ENCODE assay signal across 8 mouse cellular contexts in genomic region chr19:8723574-8724346, GRCm38 (mm10). TPM values are rescaled to one million over a fixed set of nuclear protein-coding genes. Genes with fewer than 3 reads are reported as not detected.
A peak's percentile ranks its signal among the peaks of the same experiment; 100 is the strongest.
DNase-seq lines count a peak whose midpoint lies in the region; ATAC-seq and TF ChIP-seq lines count a peak whose summit lies in the region.

No protein-coding gene starts in this region.

- TF ChIP-seq CTCF in ES-Bruce4 (IDR thresholded peaks at IDR 0.05; ENCODE audit: low read depth, low read length) = no peak

- no peak for ATAC-seq in heart, embryonic 12.5 days (ENCODE audit: insufficient number of reproducible peaks, low FRiP score)
- no peak for ATAC-seq in neural tube, embryonic 11.5 days (ENCODE audit: insufficient read depth, low FRiP score, low TSS enrichment)

- peak overlapping the region; percentile 83 for H3K4me2 ChIP-seq in heart, embryonic 12.5 days
- H3K4me2 ChIP-seq in neural tube, embryonic 11.5 days (ENCODE audit: low read depth) = peak overlapping the region; percentile 82

- DNase-seq in heart, adult 18-20 months = no peak
- peak; percentile 52 for DNase-seq in limb, embryonic 10.5 days (ENCODE audit: low spot score)
- DNase-seq in neural tube, embryonic 11.5 days (ENCODE audit: low spot score) = peak; percentile 26
- no peak for DNase-seq in ovary, postnatal 36 days (ENCODE audit: low spot score)
- DNase-seq in spleen, adult 18-20 months = no peak

- WGBS in heart, embryonic 12.5 days = under 1% methylated on average over 20 of the region's 20 CpGs
- WGBS in limb, embryonic 10.5 days = under 1% methylated on average over 20 of the region's 20 CpGs
- WGBS in neural tube, embryonic 11.5 days = under 1% methylated on average over 20 of the region's 20 CpGs

- no peaks in the 10 kb centered on the region for H3K27me3 ChIP-seq in heart, embryonic 12.5 days (replicated peaks)
- H3K27me3 ChIP-seq in ES-Bruce4 (ENCODE audit: control insufficient read depth, insufficient read depth, low read length, poor library complexity, severe bottlenecking) = no peaks in the 10 kb centered on the region
- H3K27me3 ChIP-seq in erythroblast, embryonic 14.5 days (ENCODE audit: control insufficient read depth) = no peaks in the 10 kb centered on the region
- no peaks in the 10 kb centered on the region for H3K27me3 ChIP-seq in limb, embryonic 10.5 days (ENCODE audit: low read depth, poor library complexity, severe bottlenecking)
- H3K27me3 ChIP-seq in neural tube, embryonic 11.5 days (ENCODE audit: control insufficient read depth, insufficient read depth, low read length) = no peaks in the 10 kb centered on the region

- peaks cover 23% of the 10 kb centered on the region for H3K4me1 ChIP-seq in heart, embryonic 12.5 days (replicated peaks)
- H3K4me1 ChIP-seq in ES-Bruce4 (ENCODE audit: control insufficient read depth, insufficient read depth, low read length) = no peaks in the 10 kb centered on the region
- peaks cover 67% of the 10 kb centered on the region for H3K4me1 ChIP-seq in erythroblast, embryonic 14.5 days (ENCODE audit: control insufficient read depth)
- peaks cover 14% of the 10 kb centered on the region for H3K4me1 ChIP-seq in limb, embryonic 10.5 days
- H3K4me1 ChIP-seq in neural tube, embryonic 11.5 days (ENCODE audit: control insufficient read depth, insufficient read depth, low read length) = peaks cover 19% of the 10 kb centered on the region

- no peak for TF ChIP-seq EP300 in ES-Bruce4 (IDR thresholded peaks at IDR 0.05; ENCODE audit: insufficient read depth, low read depth, low read length)

- peak overlapping the region; percentile 89 for H3K4me3 ChIP-seq in heart, embryonic 12.5 days
- H3K4me3 ChIP-seq in ES-Bruce4 (ENCODE audit: low read depth, low read length) = peak overlapping the region; percentile 96
- H3K4me3 ChIP-seq in erythroblast, embryonic 14.5 days (replicated peaks) = peak overlapping the region; percentile 80
- peak overlapping the region; percentile 68 for H3K4me3 ChIP-seq in limb, embryonic 10.5 days
- peak overlapping the region; percentile 88 for H3K4me3 ChIP-seq in neural tube, embryonic 11.5 days (ENCODE audit: low read depth, low read length)

- H3K27ac ChIP-seq in heart, embryonic 12.5 days (ENCODE audit: poor library complexity, severe bottlenecking) = peak overlapping the region; percentile 92
- H3K27ac ChIP-seq in ES-Bruce4 (ENCODE audit: insufficient read depth, low read length) = peak overlapping the region; percentile 94
- peak overlapping the region; percentile 93 for H3K27ac ChIP-seq in limb, embryonic 10.5 days
- peak overlapping the region; percentile 65 for H3K27ac ChIP-seq in neural tube, embryonic 11.5 days (ENCODE audit: low read depth, low read length)

- H3K9ac ChIP-seq in heart, embryonic 12.5 days = peak overlapping the region; percentile 99
- peak overlapping the region; percentile 100 for H3K9ac ChIP-seq in ES-Bruce4 (ENCODE audit: low read depth, poor library complexity, severe bottlenecking)
- peak overlapping the region; percentile 96 for H3K9ac ChIP-seq in neural tube, embryonic 11.5 days (ENCODE audit: low read length)

- peaks cover 27% of the 10 kb centered on the region for H3K36me3 ChIP-seq in heart, embryonic 12.5 days
- H3K36me3 ChIP-seq in ES-Bruce4 (ENCODE audit: control insufficient read depth, insufficient read depth, low read length, poor library complexity, severe bottlenecking) = peaks cover 36% of the 10 kb centered on the region
- H3K36me3 ChIP-seq in erythroblast, embryonic 14.5 days (ENCODE audit: control insufficient read depth) = peaks cover 47% of the 10 kb centered on the region
- H3K36me3 ChIP-seq in limb, embryonic 10.5 days = peaks cover 28% of the 10 kb centered on the region
- H3K36me3 ChIP-seq in neural tube, embryonic 11.5 days (ENCODE audit: control insufficient read depth, insufficient read depth, low read length) = peaks cover 6% of the 10 kb centered on the region

- no peaks in the 10 kb centered on the region for H3K9me3 ChIP-seq in heart, embryonic 12.5 days (replicated peaks)
- H3K9me3 ChIP-seq in ES-Bruce4 (replicated peaks; ENCODE audit: control insufficient read depth, insufficient read depth, low read length, poor library complexity, severe bottlenecking) = no peaks in the 10 kb centered on the region
- H3K9me3 ChIP-seq in erythroblast, embryonic 14.5 days (ENCODE audit: control insufficient read depth, low read length) = no peaks in the 10 kb centered on the region
- no peaks in the 10 kb centered on the region for H3K9me3 ChIP-seq in limb, embryonic 10.5 days (replicated peaks)
- H3K9me3 ChIP-seq in neural tube, embryonic 11.5 days (ENCODE audit: control insufficient read depth, low read length) = no peaks in the 10 kb centered on the region

- TF ChIP-seq POLR2A in ES-Bruce4 (IDR thresholded peaks at IDR 0.05; ENCODE audit: insufficient read depth, low read length) = no peak

RNA-seq across cellular contexts. Expression of gene Slc3a2, which starts 0.6 kb away (rescaled TPM):
- 87.6 and 88.9 TPM in 2 replicates for polyA plus RNA-seq in heart, embryonic 12.5 days (2016; fragmentation: Nextera tagmentation; extraction: Ambion mirVana)
- 10 to 100 TPM; 42.4 to 48.1 TPM for total RNA-seq in heart, adult 18-20 months (2021)
- 170 TPM in 2 replicates for polyA plus RNA-seq in ES-Bruce4 (2011; ENCODE audit: insufficient read depth, insufficient read length, low read depth, missing spikeins)
- polyA plus RNA-seq in erythroblast, embryonic 14.5 days (2012) = 33.5 and 37.4 TPM in 2 replicates
- 119 and 128 TPM in 2 replicates for polyA plus RNA-seq in limb, embryonic 10.5 days (2016; fragmentation: Nextera tagmentation; extraction: Ambion mirVana)
- 132 and 135 TPM in 2 replicates for polyA plus RNA-seq in neural tube, embryonic 11.5 days (2014; fragmentation: Nextera tagmentation; extraction: Ambion mirVana)

RNA-seq across cellular contexts. Expression of gene Wdr74, which starts 11.9 kb away (rescaled TPM):
- 48.9 and 52.9 TPM in 2 replicates for polyA plus RNA-seq in heart, embryonic 12.5 days (2016; fragmentation: Nextera tagmentation; extraction: Ambion mirVana)
- 10 to 100 TPM; 18.8 to 22.3 TPM for total RNA-seq in heart, adult 18-20 months (2021)
- 81.1 and 97.0 TPM in 2 replicates for polyA plus RNA-seq in ES-Bruce4 (2011; ENCODE audit: insufficient read depth, insufficient read length, low read depth, missing spikeins)
- polyA plus RNA-seq in erythroblast, embryonic 14.5 days (2012) = 1.7 and 2.5 TPM in 2 replicates
- 121 and 145 TPM in 2 replicates for polyA plus RNA-seq in limb, embryonic 10.5 days (2016; fragmentation: Nextera tagmentation; extraction: Ambion mirVana)
- 87.8 and 92.8 TPM in 2 replicates for polyA plus RNA-seq in neural tube, embryonic 11.5 days (2014; fragmentation: Nextera tagmentation; extraction: Ambion mirVana)

RNA-seq across cellular contexts. Expression of gene 1700092M07Rik, which starts 16.8 kb away (rescaled TPM):
- 1.8 and 2.8 TPM in 2 replicates for polyA plus RNA-seq in heart, embryonic 12.5 days (2016; fragmentation: Nextera tagmentation; extraction: Ambion mirVana)
- total RNA-seq in heart, adult 18-20 months (2021) = under 1 TPM in 1 of 2 experiments, not detected in 1; 0.72 TPM
- 2.2 TPM in 1 of 2 replicates, not detected in the other for polyA plus RNA-seq in ES-Bruce4 (2011; ENCODE audit: insufficient read depth, insufficient read length, low read depth, missing spikeins)
- not detected in 2 replicates for polyA plus RNA-seq in erythroblast, embryonic 14.5 days (2012)
- polyA plus RNA-seq in limb, embryonic 10.5 days (2016; fragmentation: Nextera tagmentation; extraction: Ambion mirVana) = 2.8 and 3.1 TPM in 2 replicates
- 1.4 and 2.1 TPM in 2 replicates for polyA plus RNA-seq in neural tube, embryonic 11.5 days (2014; fragmentation: Nextera tagmentation; extraction: Ambion mirVana)

RNA-seq across cellular contexts. Expression of gene Stx5a, which starts 17.5 kb away (rescaled TPM):
- 86.1 and 88.1 TPM in 2 replicates for polyA plus RNA-seq in heart, embryonic 12.5 days (2016; fragmentation: Nextera tagmentation; extraction: Ambion mirVana)
- 10 to 100 TPM; 21.3 to 27.1 TPM for total RNA-seq in heart, adult 18-20 months (2021)
- 45.6 and 47.1 TPM in 2 replicates for polyA plus RNA-seq in ES-Bruce4 (2011; ENCODE audit: insufficient read depth, insufficient read length, low read depth, missing spikeins)
- 3.3 and 3.6 TPM in 2 replicates for polyA plus RNA-seq in erythroblast, embryonic 14.5 days (2012)
- polyA plus RNA-seq in limb, embryonic 10.5 days (2016; fragmentation: Nextera tagmentation; extraction: Ambion mirVana) = 99.3 and 134 TPM in 2 replicates
- 97.6 and 103 TPM in 2 replicates for polyA plus RNA-seq in neural tube, embryonic 11.5 days (2014; fragmentation: Nextera tagmentation; extraction: Ambion mirVana)

RNA-seq across cellular contexts. Expression of gene Nxf1, which starts 33.1 kb away (rescaled TPM):
- 135 and 149 TPM in 2 replicates for polyA plus RNA-seq in heart, embryonic 12.5 days (2016; fragmentation: Nextera tagmentation; extraction: Ambion mirVana)
- total RNA-seq in heart, adult 18-20 months (2021) = 10 to 100 TPM; 31.6 to 35.6 TPM
- polyA plus RNA-seq in ES-Bruce4 (2011; ENCODE audit: insufficient read depth, insufficient read length, low read depth, missing spikeins) = 122 and 200 TPM in 2 replicates
- polyA plus RNA-seq in erythroblast, embryonic 14.5 days (2012) = 2.9 and 3.0 TPM in 2 replicates
- polyA plus RNA-seq in limb, embryonic 10.5 days (2016; fragmentation: Nextera tagmentation; extraction: Ambion mirVana) = 257 and 273 TPM in 2 replicates
- 243 and 245 TPM in 2 replicates for polyA plus RNA-seq in neural tube, embryonic 11.5 days (2014; fragmentation: Nextera tagmentation; extraction: Ambion mirVana)

Comparison
In these comparisons a context has a peak if more than half of its experiments do, and no peak if none do; other contexts are left out.
1. DNase-seq: peak in limb, embryonic 10.5 days (single experiment) and neural tube, embryonic 11.5 days (single experiment); none in heart, adult 18-20 months (0 of 2), ovary, postnatal 36 days (single experiment) and spleen, adult 18-20 months (0 of 2).
2. RNA of gene Wdr74, which starts 11.9 kb away (polyA plus RNA-seq): 121 to 145 TPM in limb, embryonic 10.5 days, 81.1 to 97.0 TPM in ES-Bruce4, 87.8 to 92.8 TPM in neural tube, embryonic 11.5 days and 48.9 to 52.9 TPM in heart, embryonic 12.5 days; 1.7 to 2.5 TPM in erythroblast, embryonic 14.5 days; every median in the first group is over 10 times any median in the second.
3. Peak in every context shown above with its lines, with median percentiles within 50 percentile points of each other: H3K27ac ChIP-seq, H3K4me3 ChIP-seq and H3K9ac ChIP-seq.